Mouse (Mus musculus) kidney, postnatal 0 days (tissue): ENCODE data around the gene Rftn1. TPM values are rescaled to one million over a fixed set of nuclear protein-coding genes. Genes with fewer than 3 reads are reported as not detected.

Source experiments
- ATAC-seq: fragments of 200-750 bp; cut with Nextera tagmentation; replicated peaks from 2 replicates; pipeline ENCODE4 v1.8.0; 2017; ENCODE audit warnings: low read depth, moderate number of reproducible peaks, moderate TSS enrichment, moderate library complexity; ENCODE audit not compliant: low FRiP score
- DNase-seq: peaks from one replicate; pipeline ENCODE4 v3.0.0-alpha.2; 2016; ENCODE audit warnings: low spot score
- H3K27ac ChIP-seq: fragments of 300-500 bp; sonication (generic); 2 replicates; pipeline ENCODE4 v1.5.1; 2014; ENCODE audit warnings: mild to moderate bottlenecking
- H3K27me3 ChIP-seq: fragments of 300-500 bp; sonication (generic); 2 replicates; pipeline ENCODE4 v1.6.1; 2014; ENCODE audit warnings: low read length, mixed read lengths; ENCODE audit not compliant: insufficient read depth
- H3K36me3 ChIP-seq: fragments of 300-500 bp; sonication (generic); 2 replicates; pipeline ENCODE4 v1.6.1; 2014; ENCODE audit warnings: low read length, mixed read lengths; ENCODE audit not compliant: insufficient read depth
- H3K4me1 ChIP-seq: fragments of 300-500 bp; sonication (generic); replicated peaks from 2 replicates; pipeline ENCODE4 v1.6.1; 2014; ENCODE audit warnings: antibody characterized with exemption, low read length, mixed read lengths; ENCODE audit not compliant: insufficient read depth
- H3K4me2 ChIP-seq: fragments of 300-500 bp; sonication (generic); 2 replicates; pipeline ENCODE4 v1.6.1; 2014; ENCODE audit warnings: mild to moderate bottlenecking, low read length, moderate library complexity, mixed read lengths
- H3K4me3 ChIP-seq: fragments of 300-500 bp; sonication (generic); replicated peaks from 2 replicates; pipeline ENCODE4 v1.5.1; 2014; ENCODE audit warnings: low read depth, low read length
- H3K9ac ChIP-seq: fragments of 300-500 bp; sonication (generic); 2 replicates; pipeline ENCODE4 v1.6.1; 2014; ENCODE audit warnings: low read depth, low read length
- H3K9me3 ChIP-seq: fragments of 300-500 bp; sonication (generic); replicated peaks from 2 replicates; pipeline ENCODE4 v1.6.1; 2016; ENCODE audit warnings: low read length, inconsistent platforms, mixed read lengths
- CTCF ChIP-seq: IDR thresholded peaks from 2 replicates; pipeline ENCODE4 v1.5.1; 2016; ENCODE audit warnings: antibody characterized with exemption, low read depth, mild to moderate bottlenecking, moderate library complexity
- WGBS: fragments of 180-500 bp; shearing (Covaris S2); extraction: QIAGEN DNeasy Blood & Tissue Kit; methylation state at CpG from one replicate; pipeline ENCODE4 v1.1.7; 2014; 5-methylcytosine and 5-hydroxymethylcytosine counted together
- polyA plus RNA-seq: library from polyadenylated mRNA; unstranded; fragments of >200 nt; fragmentation: Nextera tagmentation; extraction: Ambion mirVana; gene quantifications from 2 replicates; pipeline ENCODE4 v1.2.1, GENCODE M21; 2015

The Rftn1 gene
- polyA plus RNA-seq, 1 experiment from 2014 or later: 11.8 TPM

- H3K4me2 ChIP-seq: no peak overlapping the region
- TF ChIP-seq CTCF: no peak
These were observed 4.1 kb upstream of the Rftn1 start for GRCm38 (mm10) chr17:50194541-50194940.

GRCm38 (mm10) chr17:50193653-50194052 is 3.2 kb upstream of the Rftn1 start:
- Histone ChIP-seq H3K9me3 (no peaks in the 10 kb centered on the region), H3K4me1 (0 out of 2 replicates have a peak, but pooled peaks cover 5% of the 10 kb centered on the region), H3K27ac (no peak overlapping the region), H3K4me3 (no peak overlapping the region), H3K9ac (no peak overlapping the region), H3K27me3 (peaks cover 9% of the 10 kb centered on the region; the same call in 1 of the 2 replicates), H3K36me3 (no peaks in the 10 kb centered on the region), H3K4me2 (no peak overlapping the region)
- peak; percentile 80 for TF ChIP-seq CTCF
- ATAC-seq: no peak
- DNase-seq: peak; percentile 82
- 43% methylated on average over 3 of the region's 3 CpGs for WGBS

More at GRCm38 (mm10) chr17:50194541-50194940, 4.1 kb upstream of the Rftn1 start:
- H3K9ac ChIP-seq: no peak overlapping the region
- H3K27ac ChIP-seq: no peak overlapping the region
- peaks cover 9% of the 10 kb centered on the region; the same call in 1 of the 2 replicates for H3K27me3 ChIP-seq
- no peaks in the 10 kb centered on the region for H3K36me3 ChIP-seq
- no peak for DNase-seq
- no peaks in the 10 kb centered on the region for H3K9me3 ChIP-seq
- no peak overlapping the region for H3K4me3 ChIP-seq
- H3K4me1 ChIP-seq: 0 out of 2 replicates have a peak, but pooled peaks cover 5% of the 10 kb centered on the region
- ATAC-seq: no peak
- WGBS: 66% methylated on average over 3 of the region's 3 CpGs

GRCm38 (mm10) chr17:50192376-50192940 is 2.0 kb upstream of the Rftn1 start:
- DNase-seq (no peak), ATAC-seq (no peak)
- no peak overlapping the region for H3K27ac ChIP-seq
- H3K4me3 ChIP-seq: no peak overlapping the region
- H3K9me3 ChIP-seq: no peaks in the 10 kb centered on the region
- no peak for TF ChIP-seq CTCF
- no peak overlapping the region for H3K4me2 ChIP-seq
- 0 out of 2 replicates have a peak, but pooled peaks cover 5% of the 10 kb centered on the region for H3K4me1 ChIP-seq
- 69% methylated on average over 10 of the region's 10 CpGs for WGBS
- no peaks in the 10 kb centered on the region for H3K36me3 ChIP-seq
- H3K9ac ChIP-seq: no peak overlapping the region
- H3K27me3 ChIP-seq: peaks cover 9% of the 10 kb centered on the region; the same call in 1 of the 2 replicates

- Histone ChIP-seq H3K9ac (no peak overlapping the region), H3K36me3 (no peaks in the 10 kb centered on the region), H3K4me2 (no peak overlapping the region), H3K9me3 (no peaks in the 10 kb centered on the region), H3K27me3 (peaks cover 9% of the 10 kb centered on the region; the same call in 1 of the 2 replicates), H3K27ac (no peak overlapping the region), H3K4me1 (0 out of 2 replicates have a peak, but pooled peaks cover 5% of the 10 kb centered on the region), H3K4me3 (no peak overlapping the region)
- ATAC-seq (no peak), DNase-seq (no peak)
- no peak for TF ChIP-seq CTCF
- 54% methylated on average over 9 of the region's 9 CpGs for WGBS
These were observed 964 bp upstream of the Rftn1 start for GRCm38 (mm10) chr17:50191318-50191957.

- Histone ChIP-seq H3K36me3 (no peaks in the 10 kb centered on the region), H3K4me1 (0 out of 2 replicates have a peak, but pooled peaks cover 5% of the 10 kb centered on the region), H3K9ac (peak overlapping the region; percentile 67), H3K9me3 (no peaks in the 10 kb centered on the region), H3K4me2 (peak overlapping the region; percentile 97), H3K27me3 (peaks cover 9% of the 10 kb centered on the region; the same call in 1 of the 2 replicates), H3K27ac (no peak overlapping the region), H3K4me3 (peak overlapping the region; percentile 70)
- WGBS: 2% methylated on average over 24 of the region's 24 CpGs
- ATAC-seq (peak; percentile 47), DNase-seq (peak; percentile 72)
- TF ChIP-seq CTCF: peak; percentile 70
These were observed 977 bp downstream of the Rftn1 start for GRCm38 (mm10) chr17:50189381-50190012.

GRCm38 (mm10) chr17:50188662-50189345 is 1.7 kb downstream of the Rftn1 start:
- peak overlapping the region; percentile 97 for H3K4me2 ChIP-seq
- 0 out of 2 replicates have a peak, but pooled peaks cover 5% of the 10 kb centered on the region for H3K4me1 ChIP-seq
- ATAC-seq: no peak
- peaks cover 9% of the 10 kb centered on the region; the same call in 1 of the 2 replicates for H3K27me3 ChIP-seq
- no peaks in the 10 kb centered on the region for H3K36me3 ChIP-seq
- TF ChIP-seq CTCF: no peak
- no peak overlapping the region for H3K9ac ChIP-seq
- H3K9me3 ChIP-seq: no peaks in the 10 kb centered on the region
- whole genome bisulfite sequencing: 66% methylated on average over 12 of the region's 12 CpGs
- DNase-seq: no peak
- H3K27ac ChIP-seq: no peak overlapping the region
- peak overlapping the region; percentile 70 for H3K4me3 ChIP-seq
